Mouse (Mus musculus): Measurements from ENCODE around the gene Yif1a. TPM values are rescaled to one million over a fixed set of nuclear protein-coding genes. Genes with fewer than 3 reads are reported as not detected.

Gene Yif1a
- polyA plus RNA-seq (2012; rRNA removed) (34.7 and 37.0 TPM in 2 replicates), polyA plus RNA-seq (2014; fragmentation: Nextera tagmentation; extraction: Ambion mirVana) (58.6 and 60.0 TPM in 2 replicates)

- Histone ChIP-seq H3K9ac (replicated peaks) (peak within 1 kb of the TSS; percentile 76), H3K4me3 (ENCODE audit: insufficient read depth in 1 of 2, low read depth in 2 of 2, low read length in 2 of 2) (peak within 1 kb of the TSS; percentile 79 to 97), H3K27ac (peak within 1 kb of the TSS; percentile 77), H3K4me1 (replicated peaks; ENCODE audit: control insufficient read depth in 2 of 2, insufficient read depth in 2 of 2, low read length in 1 of 2) (peaks cover 10% of the 10 kb centered on the region in 2 experiments), H3K9me3 (ENCODE audit: control insufficient read depth, low read length) (no peaks in the 10 kb centered on the region), H3K36me3 (replicated peaks; ENCODE audit: control insufficient read depth, insufficient read depth, low read depth) (no peaks in the 10 kb centered on the region), H3K27me3 (ENCODE audit: control insufficient read depth, insufficient read depth, low read length) (peaks cover 34% of the 10 kb centered on the region), H3K4me2 (ENCODE audit: low read depth) (peak within 1 kb of the TSS; percentile 73)
- under 1% methylated on average over 58 of the region's 58 CpGs for WGBS (ENCODE audit: insufficient replicate concordance)
- DNase-seq (ENCODE audit: low read depth in 3 of 3, low spot score in 3 of 3) (peak; percentile 98), ATAC-seq (ENCODE audit: insufficient read depth) (peak; percentile 90)
- peak; percentile 78 for TF ChIP-seq CTCF (IDR thresholded peaks at IDR 0.05; ENCODE audit: low read depth)
- no peak for TF ChIP-seq EP300 (IDR thresholded peaks at IDR 0.05; ENCODE audit: low read depth)
These were observed at the start of gene Yif1a for GRCm38 (mm10) chr19:5087884-5088728. Yif1a (plus strand) TSS chr19:5088538.

- Histone ChIP-seq H3K27ac (no peak within 1 kb of the TSS), H3K4me2 (ENCODE audit: low read depth) (peak within 1 kb of the TSS; percentile 84), H3K4me3 (ENCODE audit: insufficient read depth in 1 of 2, low read depth in 2 of 2, low read length in 2 of 2) (peak within 1 kb of the TSS; percentile 53 to 60), H3K4me1 (replicated peaks; ENCODE audit: control insufficient read depth in 2 of 2, insufficient read depth in 2 of 2, low read length in 1 of 2) (peaks cover 12 to 18% of the 10 kb centered on the region in 2 experiments), H3K9ac (replicated peaks) (peak within 1 kb of the TSS; percentile 61), H3K36me3 (replicated peaks; ENCODE audit: control insufficient read depth, insufficient read depth, low read depth) (no peaks in the 10 kb centered on the region), H3K27me3 (ENCODE audit: control insufficient read depth, insufficient read depth, low read length) (no peaks in the 10 kb centered on the region), H3K9me3 (ENCODE audit: control insufficient read depth, low read length) (no peaks in the 10 kb centered on the region)
- under 1% methylated on average over 42 of the region's 44 CpGs for whole genome bisulfite sequencing (ENCODE audit: insufficient replicate concordance)
- TF ChIP-seq EP300 (IDR thresholded peaks at IDR 0.05; ENCODE audit: low read depth) (no peak), CTCF (IDR thresholded peaks at IDR 0.05; ENCODE audit: low read depth) (peak; percentile 66)
- DNase-seq (ENCODE audit: low read depth in 3 of 3, low spot score in 3 of 3): peak; percentile 68 to 73 (median 71)
- ATAC-seq (ENCODE audit: insufficient read depth): peak; percentile 79
These were observed 49.6 kb upstream of the Yif1a start, which contains the start of the genes B4gat1 and AC124502.3 for GRCm38 (mm10) chr19:5038709-5039156. B4gat1 (plus strand) TSS chr19:5038826. AC124502.3 (plus strand) TSS chr19:5038891.

- peak overlapping the region; percentile 61 for H3K9ac ChIP-seq (replicated peaks)
- H3K4me3 ChIP-seq (ENCODE audit: insufficient read depth in 1 of 2, low read depth in 2 of 2, low read length in 2 of 2): peak overlapping the region; percentile 53 to 60
- H3K27ac ChIP-seq: no peak overlapping the region
- H3K4me1 ChIP-seq (replicated peaks; ENCODE audit: control insufficient read depth in 2 of 2, insufficient read depth in 2 of 2, low read length in 1 of 2): peaks cover 12 to 18% of the 10 kb centered on the region in 2 experiments
- 21% methylated on average over 41 of the region's 41 CpGs for WGBS (ENCODE audit: insufficient replicate concordance)
- DNase-seq (ENCODE audit: low read depth in 3 of 3, low spot score in 3 of 3) (no peak), ATAC-seq (ENCODE audit: insufficient read depth) (no peak)
- no peak for TF ChIP-seq CTCF (IDR thresholded peaks at IDR 0.05; ENCODE audit: low read depth)
- no peak for TF ChIP-seq EP300 (IDR thresholded peaks at IDR 0.05; ENCODE audit: low read depth)
- H3K36me3 ChIP-seq (replicated peaks; ENCODE audit: control insufficient read depth, insufficient read depth, low read depth): no peaks in the 10 kb centered on the region
- H3K9me3 ChIP-seq (ENCODE audit: control insufficient read depth, low read length): no peaks in the 10 kb centered on the region
- peak overlapping the region; percentile 84 for H3K4me2 ChIP-seq (ENCODE audit: low read depth)
- H3K27me3 ChIP-seq (ENCODE audit: control insufficient read depth, insufficient read depth, low read length): no peaks in the 10 kb centered on the region
These were observed 48.8 kb upstream of the Yif1a start for GRCm38 (mm10) chr19:5039301-5040114.

GRCm38 (mm10) chr19:5040862-5041523 is 47.3 kb upstream of the Yif1a start, which contains the start of gene Brms1:
Brms1 (plus strand) TSS chr19:5041354.
- ATAC-seq (ENCODE audit: insufficient read depth) (peak; percentile 78), DNase-seq (ENCODE audit: low read depth in 3 of 3, low spot score in 3 of 3) (peak; percentile 87 to 90 (median 90))
- H3K4me2 ChIP-seq (ENCODE audit: low read depth): peak within 1 kb of the TSS; percentile 84
- TF ChIP-seq CTCF (IDR thresholded peaks at IDR 0.05; ENCODE audit: low read depth) (peak; percentile 8; the same call in 1 of the 2 replicates), EP300 (IDR thresholded peaks at IDR 0.05; ENCODE audit: low read depth) (no peak)
- no peaks in the 10 kb centered on the region for H3K36me3 ChIP-seq (replicated peaks; ENCODE audit: control insufficient read depth, insufficient read depth, low read depth)
- peak within 1 kb of the TSS; percentile 62 for H3K27ac ChIP-seq
- H3K4me3 ChIP-seq (ENCODE audit: insufficient read depth in 1 of 2, low read depth in 2 of 2, low read length in 2 of 2): peak within 1 kb of the TSS; percentile 70 to 85
- H3K9me3 ChIP-seq (ENCODE audit: control insufficient read depth, low read length): no peaks in the 10 kb centered on the region
- WGBS (ENCODE audit: insufficient replicate concordance): 3% methylated on average over 40 of the region's 40 CpGs
- H3K4me1 ChIP-seq (replicated peaks; ENCODE audit: control insufficient read depth in 2 of 2, insufficient read depth in 2 of 2, low read length in 1 of 2): peaks cover 12 to 18% of the 10 kb centered on the region in 2 experiments
- peak within 1 kb of the TSS; percentile 78 for H3K9ac ChIP-seq (replicated peaks)
- H3K27me3 ChIP-seq (ENCODE audit: control insufficient read depth, insufficient read depth, low read length): no peaks in the 10 kb centered on the region

Data from liver, embryonic 14.5 days (tissue).